Mouse (Mus musculus) forebrain, embryonic 14.5 days (tissue): Measurements from ENCODE around the gene Nrg4. TPM values are rescaled to one million over a fixed set of nuclear protein-coding genes. Genes with fewer than 3 reads are reported as not detected.

Source experiments
- ATAC-seq: fragments of 200-750 bp; cut with Nextera tagmentation; 2 replicates; pipeline ENCODE4 v1.8.0; 2017; ENCODE audit warnings: mild to moderate bottlenecking, moderate library complexity
- DNase-seq: peaks from one replicate; pipeline ENCODE4 v3.0.0-alpha.2; 2015; ENCODE audit warnings: low spot score
- H3K27ac ChIP-seq: fragments of 300-500 bp; sonication (generic); 2 replicates; pipeline ENCODE4 v1.5.1; 2014; ENCODE audit warnings: low read depth, mild to moderate bottlenecking, control low read depth, low read length, moderate library complexity
- H3K27me3 ChIP-seq: fragments of 300-500 bp; sonication (generic); replicated peaks from 2 replicates; pipeline ENCODE4 v1.6.1; 2014; ENCODE audit warnings: low read length, control low read depth, mixed read lengths; ENCODE audit not compliant: control insufficient read depth, insufficient read depth
- H3K36me3 ChIP-seq: fragments of 300-500 bp; sonication (generic); 2 replicates; pipeline ENCODE4 v1.6.1; 2014; ENCODE audit warnings: low read length, control low read depth; ENCODE audit not compliant: control insufficient read depth, insufficient read depth
- H3K4me1 ChIP-seq: fragments of 300-500 bp; sonication (generic); 2 replicates; pipeline ENCODE4 v1.6.1; 2014; ENCODE audit warnings: antibody characterized with exemption, low read length, control low read depth; ENCODE audit not compliant: control insufficient read depth, insufficient read depth
- H3K4me2 ChIP-seq: fragments of 300-500 bp; sonication (generic); 2 replicates; pipeline ENCODE4 v1.6.1; 2014; ENCODE audit warnings: mild to moderate bottlenecking, control low read depth, low read length
- H3K4me3 ChIP-seq: fragments of 300-500 bp; sonication (generic); 2 replicates; pipeline ENCODE4 v1.5.1; 2014; ENCODE audit warnings: low read depth, low read length, control low read depth
- H3K9ac ChIP-seq: fragments of 300-500 bp; sonication (generic); 2 replicates; pipeline ENCODE4 v1.6.1; 2014; ENCODE audit warnings: mild to moderate bottlenecking, low read length, control low read depth, moderate library complexity
- H3K9me3 ChIP-seq: fragments of 300-500 bp; sonication (generic); replicated peaks from 2 replicates; pipeline ENCODE4 v1.6.1; 2016; ENCODE audit warnings: low read length, control low read depth, mixed read lengths; ENCODE audit not compliant: control insufficient read depth
- WGBS: fragments of 180-500 bp; shearing (Covaris S2); extraction: QIAGEN DNeasy Blood & Tissue Kit; methylation state at CpG from one replicate; pipeline ENCODE4 v1.1.7; 2014; 5-methylcytosine and 5-hydroxymethylcytosine counted together
- polyA plus RNA-seq: library from polyadenylated mRNA; unstranded; fragments of >200 nt; fragmentation: Nextera tagmentation; extraction: Ambion mirVana; gene quantifications from 2 replicates; pipeline ENCODE4 v1.2.1, GENCODE M21; 2014

The Nrg4 gene
- polyA plus RNA-seq, 1 experiment from 2014 or later, result 0.69 TPM

- no peak for ATAC-seq
- no peak overlapping the region for H3K4me3 ChIP-seq
- no peaks in the 10 kb centered on the region for H3K9me3 ChIP-seq
- peaks cover 5% of the 10 kb centered on the region; the same call in 1 of the 2 replicates for H3K36me3 ChIP-seq
- H3K4me1 ChIP-seq, result no peaks in the 10 kb centered on the region
- no peaks in the 10 kb centered on the region for H3K27me3 ChIP-seq
- H3K4me2 ChIP-seq, result no peak overlapping the region
- no peak overlapping the region for H3K27ac ChIP-seq
- DNase-seq, result no peak
- H3K9ac ChIP-seq, result no peak overlapping the region
- 96% methylated on average over 1 of the region's 1 CpGs for WGBS
Measured at GRCm38 (mm10) chr9:55198260-55198659, 128.4 kb downstream of the Nrg4 start.

- Histone ChIP-seq H3K4me3 (no peak overlapping the region), H3K4me2 (no peak overlapping the region), H3K4me1 (no peaks in the 10 kb centered on the region), H3K9ac (no peak overlapping the region), H3K27me3 (no peaks in the 10 kb centered on the region), H3K27ac (no peak overlapping the region), H3K9me3 (no peaks in the 10 kb centered on the region), H3K36me3 (peaks cover 9% of the 10 kb centered on the region; the same call in 1 of the 2 replicates)
- 96% methylated on average over 3 of the region's 3 CpGs for WGBS
- ATAC-seq (no peak), DNase-seq (no peak)
Measured at GRCm38 (mm10) chr9:55195876-55196275, 130.8 kb downstream of the Nrg4 start.

- WGBS, result 33% methylated on average over 2 of the region's 2 CpGs
- H3K4me2 ChIP-seq, result no peak overlapping the region
- ATAC-seq, result no peak
- H3K4me1 ChIP-seq, result no peaks in the 10 kb centered on the region
- no peak for DNase-seq
- H3K36me3 ChIP-seq, result no peaks in the 10 kb centered on the region
- H3K27me3 ChIP-seq, result no peaks in the 10 kb centered on the region
- H3K27ac ChIP-seq, result no peak overlapping the region
- no peaks in the 10 kb centered on the region for H3K9me3 ChIP-seq
- H3K4me3 ChIP-seq, result no peak overlapping the region
- H3K9ac ChIP-seq, result no peak overlapping the region
Measured at GRCm38 (mm10) chr9:55174235-55174634, 152.4 kb downstream of the Nrg4 start.

- H3K4me1 ChIP-seq, result no peaks in the 10 kb centered on the region
- H3K9ac ChIP-seq, result no peak overlapping the region
- no peak overlapping the region for H3K4me2 ChIP-seq
- 94% methylated on average over 1 of the region's 1 CpGs for WGBS
- no peak overlapping the region for H3K4me3 ChIP-seq
- DNase-seq (no peak), ATAC-seq (no peak)
- H3K27me3 ChIP-seq, result no peaks in the 10 kb centered on the region
- no peaks in the 10 kb centered on the region for H3K36me3 ChIP-seq
- H3K27ac ChIP-seq, result no peak overlapping the region
- no peaks in the 10 kb centered on the region for H3K9me3 ChIP-seq
Measured at GRCm38 (mm10) chr9:55172195-55172685, 154.4 kb downstream of the Nrg4 start.

DNA sequence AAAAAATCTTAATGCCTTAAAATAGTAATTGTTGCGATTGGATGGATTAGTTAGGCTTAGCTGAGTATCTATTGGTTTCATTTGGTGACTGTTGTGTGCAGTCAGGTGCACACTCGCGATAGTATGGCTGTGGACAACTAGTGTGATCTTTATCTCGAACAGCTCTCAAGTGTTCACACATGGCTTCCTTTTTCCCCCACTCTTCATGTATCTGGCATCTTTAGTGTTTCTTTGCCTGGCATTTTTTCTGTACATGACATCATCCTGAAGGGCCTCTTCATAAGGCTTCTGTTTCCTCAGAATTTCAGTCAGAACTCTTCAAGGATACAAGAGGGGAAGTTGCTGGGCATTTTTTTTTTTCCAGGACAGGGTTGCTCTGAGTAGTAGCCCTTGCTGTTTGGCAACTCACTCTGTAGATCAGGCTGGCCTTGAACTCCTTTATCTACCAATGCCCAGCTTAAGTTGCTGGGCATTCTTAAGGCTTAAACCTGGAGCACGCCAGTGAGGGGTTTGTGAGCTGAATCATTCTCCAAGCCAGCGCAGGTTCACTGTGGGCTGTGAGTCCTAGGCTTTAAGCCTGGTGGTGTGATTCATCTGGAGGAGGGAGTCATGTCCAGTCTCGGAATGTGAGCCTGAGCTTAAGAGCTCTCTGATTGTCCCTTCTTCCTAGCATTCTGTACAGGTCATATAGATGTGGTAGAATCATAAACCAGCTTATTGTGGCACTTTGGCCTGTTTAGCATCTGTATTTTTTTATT is 155.8 kb downstream of the Nrg4 start:
- H3K9me3 ChIP-seq, result no peaks in the 10 kb centered on the region
- no peak for DNase-seq
- no peaks in the 10 kb centered on the region for H3K27me3 ChIP-seq
- H3K27ac ChIP-seq, result no peak overlapping the region
- H3K9ac ChIP-seq, result no peak overlapping the region
- H3K4me2 ChIP-seq, result no peak overlapping the region
- H3K4me1 ChIP-seq, result no peaks in the 10 kb centered on the region
- 91% methylated on average over 7 of the region's 7 CpGs for WGBS
- 0 out of 2 replicates have a peak, but pooled peaks cover 3% of the 10 kb centered on the region for H3K36me3 ChIP-seq
- no peak for ATAC-seq
- H3K4me3 ChIP-seq, result no peak overlapping the region

Other genes with a start within 250 kb of the Nrg4 start
- 24.3 and 32.0 TPM in 2 replicates for gene Ube2q2, start 178.0 kb downstream of the Nrg4 start, polyA plus RNA-seq
- gene Fbxo22, start 117.9 kb downstream of the Nrg4 start, polyA plus RNA-seq, result 73.0 and 83.6 TPM in 2 replicates
- gene Tmem266, start 69 bp upstream of the Nrg4 start, polyA plus RNA-seq, result 0.90 and 0.94 TPM in 2 replicates
- gene Etfa, start 185.4 kb upstream of the Nrg4 start, polyA plus RNA-seq, result 98.5 and 111 TPM in 2 replicates
- gene Isl2, start 211.8 kb upstream of the Nrg4 start, polyA plus RNA-seq, result 0.11 TPM in 1 of 2 replicates, not detected in the other